Mouse (Mus musculus) splenic B cell, adult 2 months (primary cell): ENCODE measurements around the gene Hoxa2.

ENCODE experiments used
- DNase-seq: peaks from one replicate; pipeline ENCODE4 v3.0.0-alpha.2; 2011; ENCODE audit warnings: low read depth, low spot score
- H3K27me3 ChIP-seq: 2 replicates; pipeline ENCODE4 v1.6.1; 2012; ENCODE audit warnings: mild to moderate bottlenecking, low read length, moderate library complexity, mixed read lengths; ENCODE audit not compliant: control insufficient read depth, poor library complexity, insufficient read depth, severe bottlenecking
- H3K36me3 ChIP-seq: 2 replicates; pipeline ENCODE4 v1.6.1; 2012; ENCODE audit warnings: mild to moderate bottlenecking, low read length, moderate library complexity, mixed read lengths; ENCODE audit not compliant: control insufficient read depth, poor library complexity, insufficient read depth, severe bottlenecking

The Hoxa2 gene

GRCm38 (mm10) chr6:52190906-52191810 lies 26.5 kb upstream of the Hoxa2 start, which contains the start of gene Hoxa4:
Gene Hoxa4 (minus strand): TSS chr6:52191753.
- H3K27me3 ChIP-seq: no peaks in the 10 kb centered on the region
- DNase-seq: no peak
- no peaks in the 10 kb centered on the region for H3K36me3 ChIP-seq

- DNase-seq: no peak
- H3K36me3 ChIP-seq: no peaks in the 10 kb centered on the region
Observed at GRCm38 (mm10) chr6:52190410-52190809, 25.8 kb upstream of the Hoxa2 start.

GRCm38 (mm10) chr6:52189909-52190308 lies 25.3 kb upstream of the Hoxa2 start:
- H3K27me3 ChIP-seq: no peaks in the 10 kb centered on the region
- no peak for DNase-seq
- no peaks in the 10 kb centered on the region for H3K36me3 ChIP-seq

More at GRCm38 (mm10) chr6:52190410-52190809, 25.8 kb upstream of the Hoxa2 start:
- H3K27me3 ChIP-seq: no peaks in the 10 kb centered on the region

GRCm38 (mm10) chr6:52189172-52189591 lies 24.6 kb upstream of the Hoxa2 start:
- H3K27me3 ChIP-seq: no peaks in the 10 kb centered on the region
- DNase-seq: no peak
- no peaks in the 10 kb centered on the region for H3K36me3 ChIP-seq

- Histone ChIP-seq H3K36me3 (no peaks in the 10 kb centered on the region), H3K27me3 (no peaks in the 10 kb centered on the region)
- DNase-seq: no peak
Observed at GRCm38 (mm10) chr6:52186500-52186899, 21.9 kb upstream of the Hoxa2 start.

GRCm38 (mm10) chr6:52185834-52186233 lies 21.2 kb upstream of the Hoxa2 start:
- Histone ChIP-seq H3K27me3 (no peaks in the 10 kb centered on the region), H3K36me3 (no peaks in the 10 kb centered on the region)
- DNase-seq: no peak

- DNase-seq: no peak
- no peaks in the 10 kb centered on the region for H3K27me3 ChIP-seq
- no peaks in the 10 kb centered on the region for H3K36me3 ChIP-seq
Observed at GRCm38 (mm10) chr6:52185222-52185621, 20.6 kb upstream of the Hoxa2 start.

- Histone ChIP-seq H3K36me3 (no peaks in the 10 kb centered on the region), H3K27me3 (no peaks in the 10 kb centered on the region)
- no peak for DNase-seq
Observed at GRCm38 (mm10) chr6:52184668-52185067, 20.0 kb upstream of the Hoxa2 start.

GRCm38 (mm10) chr6:52183311-52184080 lies 18.9 kb upstream of the Hoxa2 start:
- no peaks in the 10 kb centered on the region for H3K36me3 ChIP-seq
- H3K27me3 ChIP-seq: no peaks in the 10 kb centered on the region
- DNase-seq: no peak

GRCm38 (mm10) chr6:52182793-52183192 lies 18.2 kb upstream of the Hoxa2 start:
- no peak for DNase-seq
- Histone ChIP-seq H3K27me3 (no peaks in the 10 kb centered on the region), H3K36me3 (no peaks in the 10 kb centered on the region)

- no peaks in the 10 kb centered on the region for H3K36me3 ChIP-seq
- H3K27me3 ChIP-seq: no peaks in the 10 kb centered on the region
- DNase-seq: no peak
Observed at GRCm38 (mm10) chr6:52182030-52182429, 17.4 kb upstream of the Hoxa2 start.

GRCm38 (mm10) chr6:52180726-52181125 lies 16.1 kb upstream of the Hoxa2 start:
- Histone ChIP-seq H3K36me3 (no peaks in the 10 kb centered on the region), H3K27me3 (peaks cover 2% of the 10 kb centered on the region; the same call in 1 of the 2 replicates)
- DNase-seq: no peak

- Histone ChIP-seq H3K27me3 (peaks cover 2% of the 10 kb centered on the region; the same call in 1 of the 2 replicates), H3K36me3 (no peaks in the 10 kb centered on the region)
- DNase-seq: no peak
Observed at GRCm38 (mm10) chr6:52180213-52180710, 15.6 kb upstream of the Hoxa2 start.

- DNase-seq: no peak
- Histone ChIP-seq H3K36me3 (no peaks in the 10 kb centered on the region), H3K27me3 (peaks cover 2% of the 10 kb centered on the region; the same call in 1 of the 2 replicates)
Observed at GRCm38 (mm10) chr6:52179690-52180089, 15.1 kb upstream of the Hoxa2 start.
